Mouse (Mus musculus) limb, embryonic 13.5 days (tissue): ENCODE measurements around the gene Smarcc2. TPM values are rescaled to one million over a fixed set of nuclear protein-coding genes. Genes with fewer than 3 reads are reported as not detected.
"Not testable (repeated sequence)": the region's sequence is repeated elsewhere in the genome, so short reads cannot be mapped to it uniquely, and the experiment has no call there.

Source experiments
- ATAC-seq: fragments of 200-750 bp; cut with Nextera tagmentation; 2 replicates; pipeline ENCODE4 v1.8.0; 2017; ENCODE audit warnings: low read depth, moderate number of reproducible peaks, moderate TSS enrichment; ENCODE audit not compliant: low FRiP score
- H3K27ac ChIP-seq: fragments of 300-500 bp; sonication (generic); 2 replicates; pipeline ENCODE4 v1.5.1; 2015; ENCODE audit warnings: inconsistent platforms, mild to moderate bottlenecking, moderate library complexity
- H3K27me3 ChIP-seq: fragments of 300-500 bp; sonication (generic); 2 replicates; pipeline ENCODE4 v1.6.1; 2015; ENCODE audit warnings: mild to moderate bottlenecking, inconsistent platforms
- H3K36me3 ChIP-seq: fragments of 300-500 bp; sonication (generic); 2 replicates; pipeline ENCODE4 v1.6.1; 2015; ENCODE audit warnings: inconsistent platforms, mild to moderate bottlenecking, moderate library complexity
- H3K4me1 ChIP-seq: fragments of 300-500 bp; sonication (generic); 2 replicates; pipeline ENCODE4 v1.6.1; 2015; ENCODE audit warnings: inconsistent platforms
- H3K4me2 ChIP-seq: fragments of 300-500 bp; sonication (generic); replicated peaks from 2 replicates; pipeline ENCODE4 v1.6.1; 2015; ENCODE audit warnings: inconsistent platforms, mild to moderate bottlenecking, moderate library complexity
- H3K4me3 ChIP-seq: fragments of 300-500 bp; sonication (generic); 2 replicates; pipeline ENCODE4 v1.5.1; 2015; ENCODE audit warnings: moderate library complexity, mild to moderate bottlenecking, inconsistent platforms
- H3K9ac ChIP-seq: fragments of 300-500 bp; sonication (generic); 2 replicates; pipeline ENCODE4 v1.6.1; 2015; ENCODE audit warnings: mild to moderate bottlenecking, inconsistent platforms
- H3K9me3 ChIP-seq: fragments of 300-500 bp; sonication (generic); 2 replicates; pipeline ENCODE4 v1.6.1; 2016; ENCODE audit warnings: inconsistent platforms
- WGBS: fragments of 180-500 bp; shearing (Covaris S2); methylation state at CpG from one replicate; pipeline ENCODE4 v1.1.7; 2015; 5-methylcytosine and 5-hydroxymethylcytosine counted together
- polyA plus RNA-seq: library from polyadenylated mRNA; unstranded; fragments of >200 nt; fragmentation: Nextera tagmentation; extraction: Ambion mirVana; gene quantifications from 2 replicates; pipeline ENCODE4 v1.2.1, GENCODE M21; 2015

Gene Smarcc2
- polyA plus RNA-seq, 1 experiment from 2014 or later = 110 TPM

DNA sequence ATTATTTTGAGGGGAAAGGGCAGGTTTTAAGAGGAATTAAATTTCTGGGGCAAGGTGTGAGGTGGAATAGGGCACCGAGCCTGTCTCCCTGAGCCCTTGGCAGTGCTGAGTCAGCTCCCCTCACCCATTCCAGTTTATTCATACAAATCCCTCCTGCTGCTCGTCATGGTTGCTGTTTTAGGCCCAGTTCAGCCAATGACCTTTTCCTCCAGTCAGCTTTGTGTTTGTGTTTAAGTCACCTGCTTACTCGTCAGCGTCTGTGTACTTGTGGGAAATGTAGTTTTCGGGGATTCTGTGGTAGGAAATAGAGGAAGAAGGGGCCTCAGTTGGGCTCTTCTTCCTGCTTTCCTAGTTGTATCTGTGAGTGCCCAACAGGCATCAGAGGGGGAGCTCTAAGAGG, 30.3 kb downstream of the Smarcc2 start:
- Histone ChIP-seq H3K27me3 (no peaks in the 10 kb centered on the region), H3K9ac (peak overlapping the region; percentile 50; the same call in 1 of the 2 replicates), H3K4me2 (no peak overlapping the region), H3K27ac (peak overlapping the region; percentile 33; the same call in 1 of the 2 replicates), H3K36me3 (peaks cover 71% of the 10 kb centered on the region), H3K4me1 (peaks cover 30% of the 10 kb centered on the region), H3K4me3 (no peak overlapping the region), H3K9me3 (no peaks in the 10 kb centered on the region)
- no peak for ATAC-seq
- WGBS = 63% methylated on average over 5 of the region's 5 CpGs

DNA sequence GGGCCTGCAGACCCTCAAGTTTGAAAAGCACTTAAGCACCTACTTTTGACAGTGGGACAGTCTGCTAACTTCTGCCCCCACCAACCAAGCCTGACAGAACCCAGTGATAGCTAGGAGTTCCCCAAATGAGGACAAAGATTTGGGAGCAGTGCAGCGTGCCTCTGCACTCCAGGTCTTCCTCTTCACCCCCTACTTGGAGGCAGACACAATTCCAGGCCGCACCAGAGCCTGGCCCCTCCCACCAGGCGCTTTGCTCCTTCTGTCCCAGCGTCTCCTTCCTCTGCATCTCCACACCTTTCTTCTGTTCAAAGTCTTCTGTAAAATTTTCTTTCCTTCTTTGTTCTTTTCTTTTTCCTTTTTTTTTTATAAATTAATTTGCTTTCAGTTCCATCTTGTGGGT, 30.7 kb downstream of the Smarcc2 start:
- ATAC-seq = no peak
- Histone ChIP-seq H3K4me3 (no peak overlapping the region), H3K36me3 (peaks cover 67% of the 10 kb centered on the region), H3K4me1 (peaks cover 33% of the 10 kb centered on the region), H3K9me3 (no peaks in the 10 kb centered on the region), H3K9ac (peak overlapping the region; percentile 50; the same call in 1 of the 2 replicates), H3K27me3 (no peaks in the 10 kb centered on the region), H3K4me2 (no peak overlapping the region), H3K27ac (peak overlapping the region; percentile 33; the same call in 1 of the 2 replicates)
- 57% methylated on average over 4 of the region's 4 CpGs for WGBS

DNA sequence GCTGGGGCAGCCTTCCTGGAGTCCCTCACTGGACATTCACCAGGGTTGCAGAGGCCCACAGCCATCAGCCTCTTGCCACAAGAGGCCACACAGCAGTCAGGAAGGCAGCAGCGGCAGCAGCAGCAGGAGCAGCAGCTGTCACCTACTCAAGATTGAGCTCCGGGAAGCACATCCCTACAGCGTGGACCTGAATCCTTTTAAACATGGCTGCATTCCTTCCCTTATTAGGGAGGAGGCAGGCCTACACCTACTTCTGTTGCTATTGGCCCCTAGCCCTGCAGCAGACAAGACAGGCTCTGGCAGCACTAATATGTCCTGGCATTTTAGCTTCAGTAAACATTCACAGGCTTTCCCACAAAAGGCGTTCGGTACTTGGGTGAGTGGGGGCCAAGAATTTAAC, 31.2 kb downstream of the Smarcc2 start:
- Histone ChIP-seq H3K9ac (0 out of 2 replicates have a peak overlapping the region, but pooled peaks have one; percentile 50), H3K4me3 (no peak overlapping the region), H3K4me2 (no peak overlapping the region), H3K27ac (no peak overlapping the region), H3K9me3 (no peaks in the 10 kb centered on the region), H3K36me3 (peaks cover 67% of the 10 kb centered on the region), H3K27me3 (no peaks in the 10 kb centered on the region), H3K4me1 (peaks cover 38% of the 10 kb centered on the region)
- WGBS = 59% methylated on average over 5 of the region's 5 CpGs
- ATAC-seq = no peak

DNA sequence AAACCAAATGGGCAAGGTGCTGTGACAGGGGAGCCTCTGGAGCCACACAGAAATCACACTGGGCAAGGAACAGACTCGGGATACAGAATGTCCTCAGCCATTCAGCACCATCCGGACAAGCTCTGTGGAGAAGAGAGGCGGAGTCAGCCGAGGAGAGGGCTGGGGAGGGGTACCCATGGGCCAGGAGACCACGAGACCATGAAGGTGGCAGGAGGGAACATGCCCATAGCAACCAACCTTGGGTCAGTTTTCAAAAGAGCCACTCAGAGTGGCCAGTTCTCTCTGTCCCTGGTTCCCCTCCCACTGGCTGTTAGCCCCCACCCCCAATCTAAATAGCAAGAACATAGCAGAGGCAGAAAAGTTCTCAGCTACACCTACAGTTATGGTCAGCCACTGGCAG, 31.9 kb downstream of the Smarcc2 start:
- H3K27me3 ChIP-seq = no peaks in the 10 kb centered on the region
- H3K4me3 ChIP-seq = no peak overlapping the region
- 54% methylated on average over 5 of the region's 5 CpGs for WGBS
- no peak overlapping the region for H3K9ac ChIP-seq
- H3K4me2 ChIP-seq = peak overlapping the region; percentile 79
- H3K36me3 ChIP-seq = peaks cover 60% of the 10 kb centered on the region
- no peaks in the 10 kb centered on the region for H3K9me3 ChIP-seq
- H3K27ac ChIP-seq = peak overlapping the region; percentile 6; the same call in 1 of the 2 replicates
- no peak for ATAC-seq
- H3K4me1 ChIP-seq = peaks cover 41% of the 10 kb centered on the region

DNA sequence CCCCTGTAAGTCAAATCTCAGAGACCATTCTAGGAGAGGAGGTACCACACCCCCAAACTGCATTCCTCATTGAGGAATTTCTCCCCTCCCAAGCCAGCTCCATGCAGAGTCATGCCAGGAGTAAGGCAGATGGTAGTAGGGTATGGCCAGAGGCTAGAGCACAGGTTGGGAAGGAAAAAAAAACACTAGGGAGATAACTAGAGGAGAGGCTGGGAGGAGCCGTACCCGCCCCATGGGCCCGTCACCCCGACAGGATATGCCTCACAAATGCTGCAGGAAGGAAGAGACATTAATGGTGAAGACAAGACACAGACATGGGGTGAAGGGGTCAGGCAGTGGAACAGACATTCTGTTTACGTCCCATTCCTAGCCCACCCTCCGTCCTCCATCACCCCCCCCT, 32.4 kb downstream of the Smarcc2 start:
- ATAC-seq = no peak
- H3K27ac ChIP-seq = peak overlapping the region; percentile 6; the same call in 1 of the 2 replicates
- H3K4me2 ChIP-seq = peak overlapping the region; percentile 79
- H3K27me3 ChIP-seq = no peaks in the 10 kb centered on the region
- 65% methylated on average over 6 of the region's 6 CpGs for WGBS
- H3K4me1 ChIP-seq = peaks cover 41% of the 10 kb centered on the region
- peak overlapping the region; percentile 81 for H3K4me3 ChIP-seq
- peak overlapping the region; percentile 88 for H3K9ac ChIP-seq
- no peaks in the 10 kb centered on the region for H3K9me3 ChIP-seq
- H3K36me3 ChIP-seq = peaks cover 54% of the 10 kb centered on the region

DNA sequence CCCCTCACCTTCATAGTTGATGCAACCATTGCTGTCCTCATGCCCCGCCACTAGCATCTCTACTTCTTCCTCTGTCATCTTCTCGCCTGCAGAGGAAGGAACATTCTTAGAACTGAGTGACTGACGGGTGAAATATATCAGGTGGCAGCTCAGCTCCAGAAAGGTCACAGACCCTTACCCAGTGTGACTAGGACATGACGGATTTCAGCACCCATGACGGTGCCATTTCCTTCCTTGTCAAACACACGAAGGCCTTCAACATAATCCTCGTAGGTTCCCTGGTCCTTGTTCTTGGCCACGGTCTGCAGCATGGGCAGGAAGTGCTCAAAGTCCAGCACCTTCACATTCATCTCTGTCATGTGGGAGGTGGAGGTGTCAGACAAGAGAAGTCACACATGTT, 33.0 kb downstream of the Smarcc2 start:
- Histone ChIP-seq H3K27ac (peak overlapping the region; percentile 97; the same call in 1 of the 2 replicates), H3K4me1 (peaks cover 41% of the 10 kb centered on the region), H3K4me3 (peak overlapping the region; percentile 81), H3K9ac (peak overlapping the region; percentile 88), H3K4me2 (peak overlapping the region; percentile 79), H3K36me3 (peaks cover 50% of the 10 kb centered on the region)
- WGBS = 72% methylated on average over 8 of the region's 8 CpGs
- H3K9me3 ChIP-seq, ATAC-seq, H3K27me3 ChIP-seq: not testable (repeated sequence)

DNA sequence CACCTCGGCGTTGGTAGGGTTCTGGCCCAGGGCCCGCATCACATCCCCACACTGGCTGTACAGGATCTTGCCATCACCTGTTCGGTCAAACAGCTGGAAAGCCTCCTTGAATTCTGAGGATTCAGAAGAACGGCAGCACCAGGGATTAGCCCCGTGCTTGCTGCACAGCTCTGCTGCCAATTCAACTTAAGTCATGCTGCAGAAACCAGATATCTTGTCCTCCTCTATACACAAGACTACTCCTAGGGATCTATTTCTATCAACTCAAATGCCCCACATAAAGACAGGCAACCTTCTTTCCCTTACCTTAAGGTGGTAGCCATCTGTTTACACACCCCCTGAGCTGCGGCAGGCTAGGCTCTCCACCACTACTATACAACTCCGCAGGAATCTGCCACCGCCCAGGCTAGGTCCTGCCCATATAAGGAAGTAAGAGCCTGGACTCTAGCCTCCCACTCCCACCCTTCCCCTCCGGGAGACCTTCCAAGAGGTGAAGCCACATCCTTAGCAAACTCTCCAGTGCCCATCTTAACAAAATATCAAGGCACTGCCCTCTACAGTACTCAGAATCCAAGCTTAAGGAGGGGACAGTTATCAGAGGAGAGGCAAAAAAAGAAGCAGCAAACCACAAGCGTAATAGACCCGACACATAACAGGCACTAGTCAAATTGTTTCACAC, 33.7 kb downstream of the Smarcc2 start:
- peak overlapping the region; percentile 79 for H3K4me2 ChIP-seq
- H3K27me3 ChIP-seq = no peaks in the 10 kb centered on the region
- no peaks in the 10 kb centered on the region for H3K9me3 ChIP-seq
- peaks cover 43% of the 10 kb centered on the region for H3K36me3 ChIP-seq
- H3K27ac ChIP-seq = peak overlapping the region; percentile 97
- WGBS = 26% methylated on average over 12 of the region's 12 CpGs
- peak; percentile 33 for ATAC-seq
- H3K4me1 ChIP-seq = peaks cover 42% of the 10 kb centered on the region
- peak overlapping the region; percentile 81 for H3K4me3 ChIP-seq
- peak overlapping the region; percentile 88 for H3K9ac ChIP-seq

DNA sequence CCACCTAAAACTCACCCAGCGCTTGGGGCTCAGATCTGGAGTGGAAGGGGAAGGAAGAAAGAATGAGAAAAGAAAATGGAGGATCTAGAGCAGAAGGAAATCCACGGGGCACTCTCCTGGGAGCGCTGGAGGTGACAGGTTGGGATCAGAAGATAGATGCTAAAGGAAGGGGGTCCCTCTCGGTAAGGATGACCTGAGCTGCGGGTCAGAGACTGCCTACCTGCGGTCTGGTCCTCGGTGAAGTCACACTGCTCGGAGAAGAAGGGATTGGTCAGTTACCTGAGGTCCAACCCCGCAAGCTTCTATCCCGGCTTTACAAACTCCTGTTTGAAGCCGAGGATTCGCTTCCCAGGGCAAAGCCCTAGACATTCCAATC, 34.3 kb downstream of the Smarcc2 start:
- ATAC-seq = peak; percentile 28
- Histone ChIP-seq H3K4me1 (peaks cover 47% of the 10 kb centered on the region), H3K27me3 (no peaks in the 10 kb centered on the region), H3K4me2 (peak overlapping the region; percentile 79), H3K4me3 (peak overlapping the region; percentile 81), H3K9ac (peak overlapping the region; percentile 88), H3K27ac (peak overlapping the region; percentile 97), H3K9me3 (no peaks in the 10 kb centered on the region), H3K36me3 (peaks cover 37% of the 10 kb centered on the region)
- WGBS = under 1% methylated on average over 12 of the region's 12 CpGs

DNA sequence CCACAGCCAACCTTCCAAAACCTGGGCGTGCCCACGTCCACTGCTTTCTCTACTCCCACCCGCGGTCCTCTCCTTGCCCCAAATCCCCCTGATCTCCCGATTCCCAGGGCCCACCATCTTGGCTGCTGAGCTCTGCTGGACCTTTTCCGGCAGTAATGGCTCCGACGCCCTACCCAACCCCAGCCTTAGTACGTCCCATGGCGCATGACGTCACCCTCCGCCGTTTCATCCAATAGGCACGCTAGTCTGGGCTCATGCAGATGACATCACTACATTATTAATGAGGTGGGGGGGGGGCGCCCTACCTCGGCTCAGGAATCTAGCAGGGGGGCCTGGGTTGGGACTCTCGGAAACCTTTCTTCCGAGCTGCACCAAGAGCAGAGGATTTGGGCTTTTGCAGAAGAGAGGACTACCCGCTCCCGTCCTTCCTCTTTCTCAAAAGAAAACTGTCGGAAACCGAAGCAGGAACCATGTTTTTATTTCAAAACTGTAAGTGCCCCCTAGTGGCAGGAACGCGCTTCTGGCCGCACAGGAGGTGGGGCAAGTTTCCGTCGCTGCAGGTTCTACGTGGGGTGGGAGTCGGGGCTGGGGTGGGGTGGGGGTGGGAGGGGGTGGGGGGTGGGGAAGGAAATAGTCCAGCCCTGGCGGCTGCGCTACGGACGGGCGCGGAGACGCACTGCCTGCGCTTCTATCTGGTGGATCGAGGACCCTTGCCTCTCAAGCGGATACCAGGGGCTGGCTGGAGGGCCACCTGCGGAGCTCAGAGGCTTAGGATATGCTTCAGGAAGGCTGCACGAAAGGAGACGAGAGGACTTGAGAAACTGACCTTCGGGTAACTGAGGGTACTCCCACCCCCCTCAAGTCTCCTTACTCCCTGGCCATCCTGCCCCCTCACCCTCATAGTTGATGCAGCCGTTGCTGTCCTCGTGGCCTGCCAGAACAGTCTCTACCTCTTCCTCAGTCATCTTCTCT, 34.9 kb downstream of the Smarcc2 start, which contains the start of gene Myl6:
Gene Myl6, minus strand, starts transcription at position 451 of the 972 bp plus-strand sequence.
- Histone ChIP-seq H3K9me3 (no peaks in the 10 kb centered on the region), H3K4me2 (peak within 1 kb of the TSS; percentile 79), H3K4me1 (peaks cover 49% of the 10 kb centered on the region), H3K27ac (peak within 1 kb of the TSS; percentile 97), H3K36me3 (peaks cover 31% of the 10 kb centered on the region), H3K9ac (peak within 1 kb of the TSS; percentile 88), H3K4me3 (peak within 1 kb of the TSS; percentile 81), H3K27me3 (no peaks in the 10 kb centered on the region)
- 0% methylated on average over 41 of the region's 45 CpGs for WGBS
- peak; percentile 92 for ATAC-seq

DNA sequence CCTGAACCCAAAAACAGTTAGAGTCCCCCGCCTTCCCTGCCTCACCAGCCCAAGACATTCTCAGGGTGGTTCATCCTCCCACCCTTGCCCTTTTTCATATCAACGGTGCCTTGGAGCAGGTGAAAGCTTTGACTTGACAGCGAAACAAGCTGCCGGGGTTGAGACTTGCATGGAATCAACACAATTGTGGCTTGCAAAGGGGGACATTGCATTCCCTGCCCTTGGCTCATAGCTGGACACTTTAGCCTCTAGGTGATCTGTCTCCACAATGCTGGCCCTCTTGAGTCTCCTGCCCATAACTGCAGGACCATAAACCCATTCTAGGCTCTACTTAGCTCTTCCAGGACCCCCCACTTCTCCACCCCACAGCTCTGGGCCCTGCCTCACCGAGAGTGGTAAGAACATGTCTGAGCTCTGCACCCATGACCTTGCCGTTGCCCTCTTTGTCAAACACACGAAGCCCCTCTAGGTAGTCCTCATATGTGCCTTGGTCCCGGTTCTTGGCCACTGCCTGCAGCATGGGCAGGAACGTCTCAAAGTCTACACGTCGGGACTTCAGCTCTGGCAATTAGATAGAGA, 35.7 kb downstream of the Smarcc2 start:
- no peak for ATAC-seq
- peak overlapping the region; percentile 85 for H3K9ac ChIP-seq
- H3K27me3 ChIP-seq = no peaks in the 10 kb centered on the region
- H3K9me3 ChIP-seq = no peaks in the 10 kb centered on the region
- peaks cover 23% of the 10 kb centered on the region for H3K36me3 ChIP-seq
- peak overlapping the region; percentile 81 for H3K4me3 ChIP-seq
- peaks cover 49% of the 10 kb centered on the region for H3K4me1 ChIP-seq
- peak overlapping the region; percentile 79 for H3K4me2 ChIP-seq
- 57% methylated on average over 11 of the region's 11 CpGs for WGBS
- peak overlapping the region; percentile 97 for H3K27ac ChIP-seq

DNA sequence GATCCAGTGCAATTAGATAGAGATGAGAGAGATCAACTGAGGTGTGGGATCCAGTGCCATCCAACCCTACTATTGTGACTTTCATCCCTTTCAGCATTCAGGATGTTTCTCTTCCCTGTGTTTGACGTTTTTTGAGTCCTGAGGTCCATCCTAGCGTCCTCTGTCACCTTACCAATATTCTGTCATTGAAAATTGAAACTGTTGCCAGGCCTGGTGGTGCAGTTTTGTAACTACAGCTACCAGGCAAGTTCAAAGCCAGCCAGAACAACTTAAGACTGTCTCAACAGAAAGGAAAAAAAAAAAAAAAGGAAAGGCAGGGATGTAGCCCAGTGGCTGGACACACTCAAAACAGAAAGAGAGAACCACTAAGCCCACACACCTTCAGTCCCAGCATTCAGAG, 36.2 kb downstream of the Smarcc2 start:
- H3K4me2 ChIP-seq = peak overlapping the region; percentile 79
- H3K4me3 ChIP-seq = peak overlapping the region; percentile 81
- peak overlapping the region; percentile 85; the same call in 1 of the 2 replicates for H3K9ac ChIP-seq
- 80% methylated on average over 2 of the region's 2 CpGs for WGBS
- H3K27me3 ChIP-seq = no peaks in the 10 kb centered on the region
- ATAC-seq = no peak
- no peaks in the 10 kb centered on the region for H3K9me3 ChIP-seq
- peaks cover 18% of the 10 kb centered on the region for H3K36me3 ChIP-seq
- H3K4me1 ChIP-seq = peaks cover 45% of the 10 kb centered on the region
- H3K27ac ChIP-seq = no peak overlapping the region
